Mouse (Mus musculus) heart, adult 8-10 months (tissue): ENCODE measurements around the gene Gm17190. TPM values are rescaled to one million over a fixed set of nuclear protein-coding genes. Genes with fewer than 3 reads are reported as not detected.

Source experiments
- total RNA-seq, 4 experiments: library from RNA; stranded (reverse); gene quantifications; 2 replicates each; pipeline ENCODE4 v1.2.4; 2022

The Gm17190 gene
- total RNA-seq, 4 experiments from 2014 or later = not detected

Other genes with a start within 250 kb of the Gm17190 start
- gene Iqgap2, start 190.1 kb upstream of the Gm17190 start, total RNA-seq = 1 to 10 TPM; 2.5 to 4.9 (median 4.0) TPM
- gene Gm20075, start 678 bp upstream of the Gm17190 start, total RNA-seq = 10 to 100 TPM; 13.3 to 15.6 (median 14.5) TPM
- gene Sv2c, start 50.5 kb downstream of the Gm17190 start, total RNA-seq = under 1 TPM; 0.25 to 0.83 (median 0.35) TPM